Mouse (Mus musculus) kidney, postnatal 0 days (tissue): Measurements from ENCODE around the gene Scn4a. TPM values are rescaled to one million over a fixed set of nuclear protein-coding genes. Genes with fewer than 3 reads are reported as not detected.

Source experiments
- ATAC-seq: fragments of 200-750 bp; cut with Nextera tagmentation; replicated peaks from 2 replicates; pipeline ENCODE4 v1.8.0; 2017; ENCODE audit warnings: low read depth, moderate number of reproducible peaks, moderate TSS enrichment, moderate library complexity; ENCODE audit not compliant: low FRiP score
- DNase-seq: peaks from one replicate; pipeline ENCODE4 v3.0.0-alpha.2; 2016; ENCODE audit warnings: low spot score
- H3K27ac ChIP-seq: fragments of 300-500 bp; sonication (generic); 2 replicates; pipeline ENCODE4 v1.5.1; 2014; ENCODE audit warnings: mild to moderate bottlenecking
- H3K27me3 ChIP-seq: fragments of 300-500 bp; sonication (generic); 2 replicates; pipeline ENCODE4 v1.6.1; 2014; ENCODE audit warnings: low read length, mixed read lengths; ENCODE audit not compliant: insufficient read depth
- H3K36me3 ChIP-seq: fragments of 300-500 bp; sonication (generic); 2 replicates; pipeline ENCODE4 v1.6.1; 2014; ENCODE audit warnings: low read length, mixed read lengths; ENCODE audit not compliant: insufficient read depth
- H3K4me1 ChIP-seq: fragments of 300-500 bp; sonication (generic); replicated peaks from 2 replicates; pipeline ENCODE4 v1.6.1; 2014; ENCODE audit warnings: antibody characterized with exemption, low read length, mixed read lengths; ENCODE audit not compliant: insufficient read depth
- H3K4me2 ChIP-seq: fragments of 300-500 bp; sonication (generic); 2 replicates; pipeline ENCODE4 v1.6.1; 2014; ENCODE audit warnings: mild to moderate bottlenecking, low read length, moderate library complexity, mixed read lengths
- H3K4me3 ChIP-seq: fragments of 300-500 bp; sonication (generic); replicated peaks from 2 replicates; pipeline ENCODE4 v1.5.1; 2014; ENCODE audit warnings: low read depth, low read length
- H3K9ac ChIP-seq: fragments of 300-500 bp; sonication (generic); 2 replicates; pipeline ENCODE4 v1.6.1; 2014; ENCODE audit warnings: low read depth, low read length
- H3K9me3 ChIP-seq: fragments of 300-500 bp; sonication (generic); replicated peaks from 2 replicates; pipeline ENCODE4 v1.6.1; 2016; ENCODE audit warnings: low read length, inconsistent platforms, mixed read lengths
- CTCF ChIP-seq: IDR thresholded peaks from 2 replicates; pipeline ENCODE4 v1.5.1; 2016; ENCODE audit warnings: antibody characterized with exemption, low read depth, mild to moderate bottlenecking, moderate library complexity
- WGBS: fragments of 180-500 bp; shearing (Covaris S2); extraction: QIAGEN DNeasy Blood & Tissue Kit; methylation state at CpG from one replicate; pipeline ENCODE4 v1.1.7; 2014; 5-methylcytosine and 5-hydroxymethylcytosine counted together
- polyA plus RNA-seq: library from polyadenylated mRNA; unstranded; fragments of >200 nt; fragmentation: Nextera tagmentation; extraction: Ambion mirVana; gene quantifications from 2 replicates; pipeline ENCODE4 v1.2.1, GENCODE M21; 2015

Scn4a gene
- polyA plus RNA-seq, 1 experiment from 2014 or later = 0.22 TPM

- H3K9me3 ChIP-seq = no peaks in the 10 kb centered on the region
- TF ChIP-seq CTCF = no peak
- no peaks in the 10 kb centered on the region for H3K36me3 ChIP-seq
- no peaks in the 10 kb centered on the region for H3K27me3 ChIP-seq
- no peak overlapping the region for H3K4me2 ChIP-seq
- ATAC-seq = no peak
- H3K4me1 ChIP-seq = no peaks in the 10 kb centered on the region
- H3K9ac ChIP-seq = no peak overlapping the region
- 71% methylated on average over 6 of the region's 6 CpGs for WGBS
- DNase-seq = no peak
- no peak overlapping the region for H3K4me3 ChIP-seq
- peak overlapping the region; percentile 83 for H3K27ac ChIP-seq
Observed at GRCm38 (mm10) chr11:106383051-106383790, 30.1 kb upstream of the Scn4a start.

GRCm38 (mm10) chr11:106382424-106382823, 29.3 kb upstream of the Scn4a start:
- no peaks in the 10 kb centered on the region for H3K9me3 ChIP-seq
- no peak for TF ChIP-seq CTCF
- 58% methylated on average over 5 of the region's 5 CpGs for WGBS
- peak overlapping the region; percentile 14 for H3K4me2 ChIP-seq
- peak overlapping the region; percentile 83 for H3K27ac ChIP-seq
- DNase-seq = peak; percentile 54
- H3K27me3 ChIP-seq = no peaks in the 10 kb centered on the region
- no peak for ATAC-seq
- 0 out of 2 replicates have a peak overlapping the region, but pooled peaks have one; percentile 5 for H3K9ac ChIP-seq
- H3K4me3 ChIP-seq = peak overlapping the region; percentile 8
- H3K4me1 ChIP-seq = no peaks in the 10 kb centered on the region
- no peaks in the 10 kb centered on the region for H3K36me3 ChIP-seq

- Histone ChIP-seq H3K27me3 (no peaks in the 10 kb centered on the region), H3K4me1 (no peaks in the 10 kb centered on the region), H3K27ac (peak overlapping the region; percentile 83), H3K36me3 (no peaks in the 10 kb centered on the region), H3K4me3 (peak overlapping the region; percentile 8), H3K4me2 (peak overlapping the region; percentile 18), H3K9me3 (no peaks in the 10 kb centered on the region), H3K9ac (0 out of 2 replicates have a peak overlapping the region, but pooled peaks have one; percentile 5)
- peak; percentile 26; the same call in 1 of the 2 replicates for TF ChIP-seq CTCF
- 79% methylated on average over 7 of the region's 7 CpGs for WGBS
- no peak for ATAC-seq
- DNase-seq = peak; percentile 14
Observed at GRCm38 (mm10) chr11:106381883-106382282, 28.8 kb upstream of the Scn4a start.

GRCm38 (mm10) chr11:106381011-106381410, 27.9 kb upstream of the Scn4a start:
- peak overlapping the region; percentile 11; the same call in 1 of the 2 replicates for H3K4me3 ChIP-seq
- peak; percentile 58 for TF ChIP-seq CTCF
- peak; percentile 14 for DNase-seq
- peak overlapping the region; percentile 42 for H3K4me2 ChIP-seq
- no peak overlapping the region for H3K9ac ChIP-seq
- no peaks in the 10 kb centered on the region for H3K27me3 ChIP-seq
- ATAC-seq = no peak
- WGBS = 75% methylated on average over 11 of the region's 11 CpGs
- no peaks in the 10 kb centered on the region for H3K4me1 ChIP-seq
- H3K27ac ChIP-seq = no peak overlapping the region
- H3K36me3 ChIP-seq = no peaks in the 10 kb centered on the region
- no peaks in the 10 kb centered on the region for H3K9me3 ChIP-seq

GRCm38 (mm10) chr11:106374979-106375378, 21.9 kb upstream of the Scn4a start:
- 85% methylated on average over 5 of the region's 5 CpGs for WGBS

GRCm38 (mm10) chr11:106374559-106374958, 21.5 kb upstream of the Scn4a start:
- ATAC-seq (no peak; the same call in 1 of the 2 replicates), DNase-seq (peak; percentile 43)
- H3K27me3 ChIP-seq = no peaks in the 10 kb centered on the region
- H3K4me1 ChIP-seq = no peaks in the 10 kb centered on the region
- H3K4me2 ChIP-seq = no peak overlapping the region
- no peak for TF ChIP-seq CTCF
- H3K9me3 ChIP-seq = no peaks in the 10 kb centered on the region
- H3K36me3 ChIP-seq = no peaks in the 10 kb centered on the region
- no peak overlapping the region for H3K4me3 ChIP-seq
- no peak overlapping the region for H3K9ac ChIP-seq
- H3K27ac ChIP-seq = peak overlapping the region; percentile 4; the same call in 1 of the 2 replicates
- 29% methylated on average over 9 of the region's 9 CpGs for WGBS

More at GRCm38 (mm10) chr11:106374979-106375378, 21.9 kb upstream of the Scn4a start:
- H3K4me1 ChIP-seq = no peaks in the 10 kb centered on the region
- TF ChIP-seq CTCF = no peak
- no peak overlapping the region for H3K4me2 ChIP-seq
- H3K27ac ChIP-seq = no peak overlapping the region; the same call in 1 of the 2 replicates
- no peaks in the 10 kb centered on the region for H3K9me3 ChIP-seq
- no peak overlapping the region for H3K4me3 ChIP-seq
- H3K9ac ChIP-seq = no peak overlapping the region
- no peak for ATAC-seq
- no peaks in the 10 kb centered on the region for H3K36me3 ChIP-seq
- DNase-seq = no peak
- H3K27me3 ChIP-seq = no peaks in the 10 kb centered on the region
